Mouse (Mus musculus) CH12.LX (cell line): ENCODE measurements around the gene Pygl. TPM values are rescaled to one million over a fixed set of nuclear protein-coding genes. Genes with fewer than 3 reads are reported as not detected.
"Not testable (repeated sequence)": the region's sequence is repeated elsewhere in the genome, so short reads cannot be mapped to it uniquely, and the experiment has no call there.

Experiments
- DNase-seq: peaks from one replicate; pipeline ENCODE4 v3.0.0-alpha.2; 2013; ENCODE audit errors: extremely low read depth
- H3K27ac ChIP-seq: 2 replicates; pipeline ENCODE4 v1.5.1; 2012; ENCODE audit warnings: low read depth, mild to moderate bottlenecking, control low read depth, moderate library complexity; ENCODE audit not compliant: insufficient read depth
- H3K27me3 ChIP-seq: replicated peaks from 2 replicates; pipeline ENCODE3; 2012; ENCODE audit warnings: inconsistent platforms
- H3K36me3 ChIP-seq, 2 experiments: replicated peaks in 1 of 2; 2 replicates each; pipeline versions ENCODE3 to v1.6.1; 2012; ENCODE audit warnings: inconsistent platforms in 1 of 2, low read length in 1 of 2, mild to moderate bottlenecking in 1 of 2, mixed read lengths in 1 of 2, moderate library complexity in 1 of 2; ENCODE audit not compliant: control insufficient read depth in 1 of 2, insufficient read depth in 1 of 2
- H3K4me1 ChIP-seq, 2 experiments: 2 replicates each; pipeline ENCODE4 v1.6.1; 2012; ENCODE audit warnings: inconsistent platforms in 1 of 2, moderate library complexity in 1 of 2; ENCODE audit not compliant: insufficient read depth in 2 of 2, control insufficient read depth in 1 of 2
- H3K4me2 ChIP-seq: 2 replicates; pipeline ENCODE4 v1.6.1; 2012; ENCODE audit warnings: low read depth, mild to moderate bottlenecking, control low read depth; ENCODE audit not compliant: poor library complexity, insufficient read depth, severe bottlenecking
- H3K4me3 ChIP-seq, 3 experiments: fragments of 150-350 bp in 1 of 3; sonication (generic) in 1 of 3; replicated peaks in 1 of 3; 2 replicates each; pipeline versions ENCODE3 to v1.5.1; 2011 to 2012; ENCODE audit warnings: low read depth in 2 of 3, low read length in 2 of 3, mild to moderate bottlenecking in 2 of 3, moderate library complexity in 2 of 3, control low read depth in 1 of 3, improper control_type of control experiment in 1 of 3, inconsistent platforms in 1 of 3, mixed read lengths in 1 of 3; ENCODE audit not compliant: poor library complexity in 1 of 3
- H3K79me2 ChIP-seq: replicated peaks from 2 replicates; pipeline ENCODE4 v1.6.1; 2012; ENCODE audit warnings: mild to moderate bottlenecking, moderate library complexity; ENCODE audit not compliant: control insufficient read depth, poor library complexity, insufficient read depth, severe bottlenecking; ENCODE audit errors: extremely low read depth
- H3K9ac ChIP-seq: 2 replicates; pipeline ENCODE4 v1.6.1; 2012; ENCODE audit warnings: low read depth, mild to moderate bottlenecking, control low read depth, moderate library complexity; ENCODE audit not compliant: insufficient read depth
- H3K9me3 ChIP-seq: replicated peaks from 2 replicates; pipeline ENCODE3; 2012; ENCODE audit warnings: low read length, inconsistent platforms, mixed read lengths
- BHLHE40 ChIP-seq: IDR thresholded peaks from 2 replicates; pipeline ENCODE4 v1.6.1; 2011; ENCODE audit warnings: mild to moderate bottlenecking, low read depth, low read length, improper control_type of control experiment
- E2F4 ChIP-seq: IDR thresholded peaks from 2 replicates; pipeline ENCODE4 v1.6.1; 2011; ENCODE audit warnings: low read depth, low read length, improper control_type of control experiment; ENCODE audit not compliant: insufficient replicate concordance
- ETS1 ChIP-seq: conservative IDR thresholded peaks from 2 replicates; pipeline ENCODE4 v1.6.1; 2012; ENCODE audit warnings: low read depth, mild to moderate bottlenecking, inconsistent platforms, low read length, improper control_type of control experiment, moderate library complexity
- JUN ChIP-seq: IDR thresholded peaks from 2 replicates; pipeline ENCODE4 v1.6.1; 2011; ENCODE audit warnings: low read depth, mild to moderate bottlenecking, low read length, improper control_type of control experiment, moderate library complexity; ENCODE audit not compliant: insufficient read depth
- MAZ ChIP-seq: IDR thresholded peaks from 2 replicates; pipeline ENCODE4 v1.6.1; 2012; ENCODE audit warnings: low read depth, mild to moderate bottlenecking, inconsistent platforms, low read length, improper control_type of control experiment, moderate library complexity
- MEF2A ChIP-seq: IDR thresholded peaks from 2 replicates; pipeline ENCODE4 v1.6.1; 2014; ENCODE audit warnings: low read depth, mild to moderate bottlenecking, inconsistent platforms, low read length, improper control_type of control experiment, borderline replicate concordance
- MXI1 ChIP-seq: IDR thresholded peaks from 2 replicates; pipeline ENCODE4 v1.6.1; 2011; ENCODE audit warnings: mild to moderate bottlenecking, low read depth, low read length, improper control_type of control experiment
- MYC ChIP-seq: IDR thresholded peaks from 2 replicates; pipeline ENCODE4 v1.6.1; 2011; ENCODE audit warnings: low read depth, mild to moderate bottlenecking, improper control_type of control experiment, low read length
- NRF1 ChIP-seq: IDR thresholded peaks from 2 replicates; pipeline ENCODE4 v1.6.1; 2014; ENCODE audit warnings: low read depth, mild to moderate bottlenecking, inconsistent platforms, low read length, improper control_type of control experiment, moderate library complexity
- PAX5 ChIP-seq: IDR thresholded peaks from 2 replicates; pipeline ENCODE4 v1.6.1; 2012; ENCODE audit warnings: low read length, inconsistent platforms, mixed read lengths
- RAD21 ChIP-seq: IDR thresholded peaks from 2 replicates; pipeline ENCODE4 v1.6.1; 2011; ENCODE audit warnings: low read depth, mild to moderate bottlenecking, low read length, improper control_type of control experiment, moderate library complexity
- SIN3A ChIP-seq: IDR thresholded peaks from 2 replicates; pipeline ENCODE4 v1.6.1; 2012; ENCODE audit warnings: low read length, improper control_type of control experiment, inconsistent platforms
- TCF12 ChIP-seq: IDR thresholded peaks from 2 replicates; pipeline ENCODE4 v1.6.1; 2014; ENCODE audit warnings: low read depth, mild to moderate bottlenecking, inconsistent platforms, low read length, improper control_type of control experiment
- USF1 ChIP-seq: IDR thresholded peaks from 2 replicates; pipeline ENCODE4 v1.6.1; 2014; ENCODE audit warnings: low read depth, mild to moderate bottlenecking, inconsistent platforms, low read length, improper control_type of control experiment
- ZC3H11A ChIP-seq: IDR thresholded peaks from 2 replicates; pipeline ENCODE4 v1.6.1; 2012; ENCODE audit warnings: low read depth, mild to moderate bottlenecking, inconsistent platforms, low read length, improper control_type of control experiment
- ZKSCAN1 ChIP-seq: IDR thresholded peaks from 2 replicates; pipeline ENCODE4 v1.6.1; 2012; ENCODE audit warnings: low read depth, inconsistent platforms, low read length, improper control_type of control experiment, borderline replicate concordance
- ZMIZ1 ChIP-seq: IDR thresholded peaks from 2 replicates; pipeline ENCODE4 v1.6.1; 2012; ENCODE audit warnings: low read depth, mild to moderate bottlenecking, inconsistent platforms, low read length, improper control_type of control experiment
- ZNF384 ChIP-seq: IDR thresholded peaks from 2 replicates; pipeline ENCODE4 v1.6.1; 2012; ENCODE audit warnings: low read depth, low read length, improper control_type of control experiment, inconsistent platforms
- dilution Hi-C: fragments of 300-500 bp; cut with MboI; formaldehyde crosslinking; loops from 2 replicates; pipeline ENCODE4 v1.14.3; 2020; ENCODE audit warnings: low sequenced_read_pairs; ENCODE audit not compliant: extremely low pct_unique_long_range_greater_than_20kb, extremely low pct_ligation_motif_present
- in situ Hi-C: fragments of 300-500 bp; cut with MboI; formaldehyde crosslinking; loops from 3 replicates; pipeline ENCODE4 v1.14.3; 2019; ENCODE audit warnings: low sequenced_read_pairs, low pct_ligation_motif_present, low pct_unique_long_range_greater_than_20kb, mixed read lengths
- polyA plus RNA-seq: library from polyadenylated mRNA; unstranded; fragments of >175 nt; gene quantifications from 2 replicates; pipeline ENCODE4 v1.2.1, GENCODE M21; 2012; ENCODE audit warnings: low read depth; ENCODE audit not compliant: insufficient read length
- total RNA-seq, 2 experiments: library from RNA; depleted of rRNA; stranded (reverse); fragments of 300-350 nt in 1 of 2; fragments of >200 nt in 1 of 2; gene quantifications; 2 replicates each; pipeline ENCODE4 v1.2.3; 2012 to 2014

Gene Pygl
- total and polyA plus RNA-seq, 3 experiments = 1.1 to 8.5 (median 3.1) TPM

DNA sequence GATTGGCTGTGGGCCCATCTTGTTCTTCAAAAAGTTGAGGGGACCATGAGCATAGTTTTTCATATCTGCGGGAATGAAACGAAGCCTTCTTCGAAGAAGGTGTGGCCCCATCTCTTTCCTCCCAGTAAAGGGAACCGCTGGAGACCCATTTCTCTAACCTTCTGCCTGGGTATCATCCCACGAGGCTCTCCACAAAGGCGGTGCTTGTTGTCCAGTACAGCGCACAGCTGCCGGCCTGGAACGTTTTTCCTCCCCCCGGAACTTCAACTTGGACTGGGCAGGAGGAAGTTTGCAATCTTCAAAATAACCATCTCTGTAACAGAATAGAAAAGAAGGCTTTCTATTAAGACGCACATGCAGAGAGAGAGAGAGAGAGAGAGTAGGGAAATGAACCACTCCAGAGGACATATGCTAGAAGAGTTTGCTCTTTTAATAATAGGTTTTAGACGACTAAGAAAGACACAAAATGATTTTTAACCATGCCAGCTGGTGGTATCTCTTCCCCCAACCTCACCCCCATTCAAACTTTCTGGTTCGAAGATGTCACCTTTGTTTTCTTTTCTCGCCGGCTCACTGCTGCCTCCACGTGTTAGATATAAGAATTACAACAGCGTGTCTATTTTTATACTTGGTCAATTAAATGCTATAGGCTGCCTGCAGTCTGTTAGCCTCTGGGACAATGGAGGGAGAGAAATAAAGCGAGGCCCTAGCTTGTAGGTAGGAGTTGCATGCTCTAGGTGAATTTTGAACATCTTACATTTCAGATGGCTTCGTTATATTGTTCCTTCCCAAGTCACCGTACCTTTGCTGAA, 86.4 kb downstream of the Pygl start (continued):
- no peak for TF ChIP-seq E2F4
- no peak for TF ChIP-seq NRF1
- TF ChIP-seq MYC = peak; percentile 86; the same call in 1 of the 2 replicates
- no peak for TF ChIP-seq ZMIZ1
- peak; percentile 50 for TF ChIP-seq BHLHE40
- TF ChIP-seq USF1 = no peak; the same call in 1 of the 2 replicates
- peak; percentile 10; the same call in 1 of the 2 replicates for TF ChIP-seq ETS1
- TF ChIP-seq ZC3H11A = peak; percentile 72

- 0 out of 2 replicates have a peak, but pooled peaks have one; percentile 27 for TF ChIP-seq TCF12
- 0 out of 2 replicates have a peak, but pooled peaks have one; percentile 3 for TF ChIP-seq MXI1
- 0 out of 2 replicates have a peak, but pooled peaks have one; percentile 30 for TF ChIP-seq ETS1
- TF ChIP-seq BHLHE40 = 0 out of 2 replicates have a peak, but pooled peaks have one; percentile 8
- peak; percentile 70; the same call in 1 of the 2 replicates for TF ChIP-seq MEF2A
- peak; percentile 24 for DNase-seq
- peaks cover 8 to 41% of the 10 kb centered on the region in 2 experiments for H3K4me1 ChIP-seq
These were observed 87.1 kb downstream of the Pygl start for GRCm38 (mm10) chr12:70144106-70144587.

DNA sequence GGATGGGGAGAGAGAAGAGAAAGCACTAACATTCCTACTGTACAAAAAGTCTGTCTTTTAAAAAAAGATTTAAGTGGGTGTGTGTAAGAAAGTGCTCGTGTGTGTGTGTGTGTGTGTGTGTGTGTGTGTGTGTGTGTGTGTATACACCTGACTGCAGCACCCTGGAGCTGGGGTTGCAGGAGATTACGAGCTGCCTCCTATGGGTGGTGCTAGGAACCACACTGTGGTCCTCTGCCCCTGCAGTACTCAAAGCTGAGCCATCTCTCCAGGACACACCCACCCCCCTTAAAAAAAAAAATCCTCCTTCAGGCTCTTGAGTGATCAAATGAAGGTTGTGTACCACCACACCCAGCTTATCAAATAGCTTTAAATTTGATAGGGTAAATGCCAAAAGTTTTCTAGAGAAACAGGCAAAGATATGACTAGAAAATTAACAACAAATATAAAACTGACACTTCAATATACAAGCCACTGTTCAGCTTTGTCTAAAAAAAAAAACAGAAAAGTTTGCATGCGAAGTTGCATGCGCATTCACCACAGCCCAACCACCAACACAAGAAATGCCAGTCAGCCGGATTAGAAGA, 90.2 kb downstream of the Pygl start:
- no peak overlapping the region for H3K4me3 ChIP-seq
- H3K9ac ChIP-seq = no peak overlapping the region
- peaks cover 0 to 2% of the 10 kb centered on the region in 2 experiments for H3K36me3 ChIP-seq
- H3K4me1 ChIP-seq = peaks cover 9 to 46% of the 10 kb centered on the region in 2 experiments
- TF ChIP-seq PAX5 (no peak), ZKSCAN1 (no peak), RAD21 (no peak; the same call in 1 of the 2 replicates), USF1 (no peak), ZNF384 (no peak), JUN (no peak), SIN3A (no peak), MAZ (no peak)
- no peaks in the 10 kb centered on the region for H3K79me2 ChIP-seq
- H3K27ac ChIP-seq = no peak overlapping the region
- H3K9me3 ChIP-seq = no peaks in the 10 kb centered on the region
- no peaks in the 10 kb centered on the region for H3K27me3 ChIP-seq
- in situ Hi-C loops = loop anchor here (10.0 kb wide), 1 partner anchor 66 kb away; no protein-coding TSS in a partner anchor
- DNase-seq = no peak
- dilution Hi-C loops = no loop called here
- no peak overlapping the region for H3K4me2 ChIP-seq

More at GRCm38 (mm10) chr12:70144106-70144587, 87.1 kb downstream of the Pygl start:
- H3K79me2 ChIP-seq, H3K27me3 ChIP-seq, H3K27ac ChIP-seq, H3K4me3 ChIP-seq, H3K9me3 ChIP-seq, H3K36me3 ChIP-seq, dilution Hi-C loops: not testable (repeated sequence)
- Histone ChIP-seq H3K9ac (peak overlapping the region; percentile 61), H3K4me2 (0 out of 2 replicates have a peak overlapping the region, but pooled peaks have one; percentile 76)
- in situ Hi-C loops = loop anchor here (10.0 kb wide), 1 partner anchor 69 kb away; no protein-coding TSS in a partner anchor
